9 mouse cellular contexts compared by ENCODE assay signal in the genomic region with DNA sequence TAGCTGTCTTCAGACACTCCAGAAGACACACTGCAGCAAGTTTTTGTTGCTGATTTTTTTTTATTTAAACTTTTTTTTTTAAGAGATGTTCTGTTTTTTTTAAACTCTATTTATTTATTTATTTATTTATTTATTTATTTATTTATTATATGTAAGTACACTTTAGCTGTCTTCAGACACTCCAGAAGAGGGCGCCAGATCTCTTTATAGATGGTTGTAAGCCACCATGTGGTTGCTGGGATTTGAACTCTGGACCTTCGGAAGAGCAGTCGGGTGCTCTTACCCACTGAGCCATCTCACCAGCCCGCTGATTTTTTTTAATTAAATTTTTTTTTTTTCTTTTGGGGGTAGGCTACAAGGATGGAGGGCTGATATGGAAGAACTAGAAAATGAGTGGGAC. TPM values are rescaled to one million over a fixed set of nuclear protein-coding genes. Genes with fewer than 3 reads are reported as not detected.
"Had no signal": no experiment of that assay in that cellular context is flagged by ENCODE, and none has a peak within 500 bp of the region (broad histone marks: within the 10 kb centered on the region; RNA-seq: fewer than 3 reads in every experiment).

No protein-coding gene starts in this region.

RNA-seq across cellular contexts. Expression of a gene that starts 43.9 kb away (rescaled TPM):
- total RNA-seq: megakaryocyte, adult 5-6 weeks; monocyte, adult 5-6 weeks; neutrophil, adult 5-6 weeks had no signal
- polyA plus RNA-seq: kidney, embryonic 14.5 days; limb, embryonic 13.5 days; liver, embryonic 11.5 days; liver, embryonic 15.5 days; lung, adult 2 months; thymus, postnatal 0 days had no signal
